Mouse (Mus musculus) cerebellum, adult 8-10 months (tissue): ENCODE data around the gene Gpr179.

Source experiments
- DNase-seq: peaks from one replicate; pipeline ENCODE4 v3.0.0; 2022

Gpr179 gene

DNA sequence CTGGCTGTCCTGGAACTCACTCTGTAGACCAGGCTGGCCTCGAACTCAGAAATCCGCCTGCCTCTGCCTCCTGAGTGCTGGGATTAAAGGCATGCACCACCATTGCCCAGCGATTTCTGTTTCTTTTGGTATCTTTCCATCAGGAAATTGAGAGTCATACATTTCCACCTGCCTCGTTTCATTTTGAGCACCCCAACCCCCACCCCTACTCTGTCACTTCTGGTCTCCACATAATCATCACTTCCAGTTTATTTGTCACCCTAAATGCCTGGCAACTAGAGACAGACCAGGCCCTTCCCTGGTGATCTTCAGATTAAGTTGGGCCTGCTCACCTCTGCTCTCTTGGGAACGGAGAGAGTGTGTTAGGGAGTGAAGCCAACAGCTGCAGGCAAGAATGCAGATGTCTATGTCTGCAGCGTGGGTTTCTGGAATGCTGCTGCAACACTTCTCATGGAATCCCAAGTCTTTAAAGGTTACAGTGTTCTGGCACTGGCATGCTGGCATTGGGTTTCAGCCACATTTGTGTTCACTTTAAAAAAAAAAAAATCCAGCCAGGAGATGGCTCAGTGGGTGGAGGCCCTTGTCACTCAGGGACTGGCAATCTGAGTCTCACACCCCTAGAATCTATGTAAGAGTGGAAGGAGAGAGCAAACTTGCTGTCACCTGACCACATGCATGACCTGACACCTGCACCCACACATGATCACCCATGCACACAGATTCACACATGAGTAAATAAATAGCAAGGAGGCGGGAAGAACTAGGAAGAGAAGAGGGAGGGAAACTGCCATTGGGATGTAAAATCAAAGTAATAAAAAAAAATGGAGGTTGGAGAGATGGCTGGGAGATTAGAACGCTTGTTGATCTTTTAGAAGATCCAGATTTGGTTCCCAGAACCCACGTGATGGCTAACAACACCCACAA is 65.8 kb downstream of the Gpr179 start:
- no peak for DNase-seq

GRCm38 (mm10) chr11:97284854-97285253 is 67.0 kb downstream of the Gpr179 start:
- no peak for DNase-seq

DNA sequence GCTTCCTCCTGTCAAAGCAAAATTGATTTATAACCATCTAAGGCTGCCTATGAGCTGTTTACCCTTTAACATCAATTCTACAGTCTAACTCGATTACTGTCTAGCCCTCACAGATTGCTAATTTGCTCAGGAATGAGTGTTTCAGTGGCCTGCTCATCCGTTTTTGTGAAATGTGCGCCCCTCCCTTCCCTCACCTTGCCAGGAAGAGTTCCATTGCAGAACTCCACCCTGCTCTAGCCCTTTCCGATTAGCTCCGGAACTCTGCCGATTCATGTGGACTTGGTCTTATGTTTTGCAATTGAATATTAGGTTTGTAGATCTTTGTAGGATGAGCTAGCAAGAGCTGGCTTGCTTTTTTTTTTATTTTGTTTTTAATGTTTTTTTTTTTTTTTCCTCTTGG is 69.7 kb downstream of the Gpr179 start:
- no peak for DNase-seq
